Mouse (Mus musculus) embryonic fibroblast, embryonic 13.5 days (primary cell): ENCODE results near the gene Smpd1. TPM values are rescaled to one million over a fixed set of nuclear protein-coding genes. Genes with fewer than 3 reads are reported as not detected.
A peak's percentile ranks its signal among the peaks of the same experiment; 100 is the strongest.

Experiments
- H3K27ac ChIP-seq: 2 replicates; pipeline ENCODE4 v1.5.1; 2012; ENCODE audit warnings: low read length, control low read depth, inconsistent platforms; ENCODE audit not compliant: insufficient read depth
- H3K4me1 ChIP-seq: 2 replicates; pipeline ENCODE4 v1.6.1; 2011; ENCODE audit warnings: low read length; ENCODE audit not compliant: control insufficient read depth, insufficient read depth
- H3K4me3 ChIP-seq: 2 replicates; pipeline ENCODE4 v1.5.1; 2011; ENCODE audit warnings: mild to moderate bottlenecking, control low read depth, low read length; ENCODE audit not compliant: insufficient read depth
- CTCF ChIP-seq: IDR thresholded peaks from 2 replicates; pipeline ENCODE4 v1.5.1; 2011; ENCODE audit warnings: mild to moderate bottlenecking, control low read depth, low read length, moderate library complexity, borderline replicate concordance; ENCODE audit not compliant: insufficient read depth
- POLR2A ChIP-seq: IDR thresholded peaks from 2 replicates; pipeline ENCODE4 v1.6.1; 2011; ENCODE audit warnings: low read depth, mild to moderate bottlenecking, control low read depth, low read length, moderate library complexity
- polyA plus RNA-seq: library from polyadenylated mRNA; stranded (reverse); fragments of >200 nt; gene quantifications from 2 replicates; pipeline ENCODE4 v1.2.4, GENCODE M21; 2011; ENCODE audit warnings: low read depth; ENCODE audit not compliant: missing spikeins, insufficient read length

Gene Smpd1
- polyA plus RNA-seq, 1 experiment = 52.8 TPM

- Histone ChIP-seq H3K27ac (no peak overlapping the region), H3K4me3 (no peak overlapping the region), H3K4me1 (no peaks in the 10 kb centered on the region)
- TF ChIP-seq POLR2A (no peak), CTCF (no peak)
Measured at GRCm38 (mm10) chr7:105574537-105574936, 20.4 kb downstream of the Smpd1 start.

DNA sequence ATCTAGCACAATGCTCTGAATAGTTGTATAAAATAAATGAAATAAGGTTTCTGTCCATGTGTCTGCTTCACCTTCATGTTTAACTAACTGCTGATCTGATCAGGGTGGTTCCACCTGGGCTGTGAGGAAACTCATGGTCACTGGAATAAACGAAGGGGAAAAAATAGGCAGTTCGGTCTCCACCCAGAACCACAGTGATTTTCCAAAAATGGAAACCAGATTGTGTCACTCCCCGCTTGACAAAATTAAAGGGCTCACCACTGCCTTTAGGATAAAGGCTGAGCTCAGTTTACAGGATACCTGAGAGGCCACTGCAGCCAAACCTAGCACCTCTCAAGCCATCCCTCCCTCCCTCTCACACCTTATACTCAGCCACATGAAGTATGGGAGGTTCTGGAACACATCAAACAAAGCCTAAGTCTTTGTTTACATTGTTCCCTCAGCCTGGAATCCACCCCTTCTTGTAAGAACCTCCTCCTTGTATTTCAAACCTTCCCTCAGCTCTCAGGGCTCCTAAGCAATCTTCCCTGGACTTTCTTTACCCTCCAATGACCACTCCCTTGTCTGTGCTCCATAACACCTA is 22.1 kb downstream of the Smpd1 start:
- Histone ChIP-seq H3K4me3 (no peak overlapping the region), H3K4me1 (no peaks in the 10 kb centered on the region), H3K27ac (no peak overlapping the region)
- no peak for TF ChIP-seq POLR2A
- TF ChIP-seq CTCF = no peak

- Histone ChIP-seq H3K4me1 (no peaks in the 10 kb centered on the region), H3K4me3 (no peak overlapping the region), H3K27ac (no peak overlapping the region)
- TF ChIP-seq CTCF (no peak), POLR2A (no peak)
Measured at GRCm38 (mm10) chr7:105577377-105577871, 23.3 kb downstream of the Smpd1 start.

- H3K4me1 ChIP-seq = no peaks in the 10 kb centered on the region
- H3K4me3 ChIP-seq = no peak overlapping the region
- H3K27ac ChIP-seq = no peak overlapping the region
- TF ChIP-seq CTCF (no peak), POLR2A (no peak)
Measured at GRCm38 (mm10) chr7:105578481-105578880, 24.3 kb downstream of the Smpd1 start.

DNA sequence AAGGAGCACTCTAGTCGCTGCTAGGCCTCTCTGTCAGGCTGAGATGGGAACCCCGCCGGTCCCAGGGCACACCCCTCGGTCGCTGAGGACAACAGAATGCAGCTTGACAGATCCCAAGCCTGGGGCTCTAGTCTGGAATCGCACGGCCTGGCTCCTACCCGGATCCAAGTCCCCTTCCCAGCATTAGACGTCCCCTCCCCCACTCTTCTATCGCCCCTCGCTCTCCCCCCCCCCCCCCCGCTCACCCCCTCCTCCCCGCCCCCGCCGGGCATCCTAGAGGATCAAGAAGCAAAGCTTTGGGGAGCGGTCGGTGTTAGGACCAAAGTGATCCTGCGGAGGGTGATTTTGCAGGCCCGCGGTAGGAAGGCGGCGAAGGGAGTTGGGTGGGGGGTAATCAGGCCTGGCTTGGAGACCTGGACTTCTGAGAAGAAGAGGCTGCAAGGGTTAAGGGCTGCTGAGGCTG is 26.5 kb downstream of the Smpd1 start:
- no peaks in the 10 kb centered on the region for H3K4me1 ChIP-seq

GRCm38 (mm10) chr7:105581094-105581703 is 27.0 kb downstream of the Smpd1 start, which contains the start of gene Apbb1:
TSS of gene Apbb1 (minus strand) at chr7:105581653.
- TF ChIP-seq POLR2A (peak; percentile 57), CTCF (no peak)
- H3K4me3 ChIP-seq = peak within 1 kb of the TSS; percentile 71
- H3K27ac ChIP-seq = no peak within 1 kb of the TSS
- no peaks in the 10 kb centered on the region for H3K4me1 ChIP-seq

More for the DNA sequence above, 26.5 kb downstream of the Smpd1 start:
- Histone ChIP-seq H3K4me3 (peak overlapping the region; percentile 71), H3K27ac (no peak overlapping the region)
- TF ChIP-seq CTCF (no peak), POLR2A (no peak)

DNA sequence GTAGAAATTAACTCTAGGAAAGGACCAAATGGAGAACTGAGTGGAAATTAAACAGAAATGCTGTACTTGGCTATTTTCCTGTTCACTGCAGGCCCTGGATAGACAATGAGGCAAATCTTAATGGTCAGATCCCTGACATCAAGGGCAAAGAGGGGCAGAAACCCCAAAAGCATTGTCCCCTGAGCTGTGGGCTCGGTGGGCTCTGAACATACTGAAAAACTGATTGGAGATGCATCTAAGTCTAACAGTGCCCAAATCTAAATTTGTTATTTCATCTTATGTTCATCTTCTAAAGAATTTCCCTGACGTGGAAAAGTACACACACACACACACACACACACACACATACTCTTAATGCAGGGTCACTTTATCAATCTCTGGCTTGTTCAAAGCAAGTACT is 27.8 kb downstream of the Smpd1 start:
- no peaks in the 10 kb centered on the region for H3K4me1 ChIP-seq
- TF ChIP-seq POLR2A (no peak), CTCF (no peak)
- no peak overlapping the region for H3K27ac ChIP-seq
- no peak overlapping the region for H3K4me3 ChIP-seq

- Histone ChIP-seq H3K27ac (no peak overlapping the region), H3K4me1 (peaks cover 2% of the 10 kb centered on the region; the same call in 1 of the 2 replicates), H3K4me3 (no peak overlapping the region)
- no peak for TF ChIP-seq POLR2A
- no peak for TF ChIP-seq CTCF
Measured at GRCm38 (mm10) chr7:105588325-105588912, 34.3 kb downstream of the Smpd1 start.

- TF ChIP-seq CTCF (no peak), POLR2A (no peak)
- H3K4me1 ChIP-seq = peaks cover 2% of the 10 kb centered on the region; the same call in 1 of the 2 replicates
- H3K4me3 ChIP-seq = no peak overlapping the region
- no peak overlapping the region for H3K27ac ChIP-seq
Measured at GRCm38 (mm10) chr7:105590097-105590496, 35.9 kb downstream of the Smpd1 start.

GRCm38 (mm10) chr7:105602860-105603623 is 48.9 kb downstream of the Smpd1 start:
- no peak overlapping the region for H3K27ac ChIP-seq
- no peak overlapping the region for H3K4me3 ChIP-seq
- TF ChIP-seq CTCF = peak; percentile 70; the same call in 1 of the 2 replicates
- no peak for TF ChIP-seq POLR2A
- no peaks in the 10 kb centered on the region; the same call in 1 of the 2 replicates for H3K4me1 ChIP-seq

Other genes with a start within 250 kb of the Smpd1 start
- gene Olfr689, start 243.2 kb upstream of the Smpd1 start, polyA plus RNA-seq = not detected in 2 replicates
- not detected in 2 replicates for gene Olfr690, start 220.3 kb upstream of the Smpd1 start, polyA plus RNA-seq
- gene Olfr691, start 212.1 kb upstream of the Smpd1 start, polyA plus RNA-seq = not detected in 2 replicates
- not detected in 2 replicates for gene Olfr692, start 186.1 kb upstream of the Smpd1 start, polyA plus RNA-seq
- not detected in 2 replicates for gene Gm5901, start 179.3 kb upstream of the Smpd1 start, polyA plus RNA-seq
- 25.4 and 30.0 TPM in 2 replicates for gene Fam160a2, start 154.3 kb upstream of the Smpd1 start, polyA plus RNA-seq
- gene Cnga4, start 149.8 kb upstream of the Smpd1 start, polyA plus RNA-seq = not detected in 2 replicates
- gene Cckbr, start 128.6 kb upstream of the Smpd1 start, polyA plus RNA-seq = not detected in 2 replicates
- gene Cavin3, start 72.1 kb upstream of the Smpd1 start, polyA plus RNA-seq = 89.7 and 95.1 TPM in 2 replicates
- 10.9 and 11.2 TPM in 2 replicates for gene Apbb1, start 27.3 kb downstream of the Smpd1 start, polyA plus RNA-seq
- gene Hpx, start 45.8 kb downstream of the Smpd1 start, polyA plus RNA-seq = 1.3 TPM in 1 of 2 replicates, not detected in the other
- gene Trim3, start 79.2 kb downstream of the Smpd1 start, polyA plus RNA-seq = 54.7 and 60.8 TPM in 2 replicates
- 51.4 and 59.6 TPM in 2 replicates for gene Timm10b, start 85.7 kb downstream of the Smpd1 start, polyA plus RNA-seq
- 43.6 and 48.8 TPM in 2 replicates for gene Arfip2, start 86.1 kb downstream of the Smpd1 start, polyA plus RNA-seq
- gene Gm45799, start 86.2 kb downstream of the Smpd1 start, polyA plus RNA-seq = 25.5 and 27.1 TPM in 2 replicates
- 1.6 and 3.1 TPM in 2 replicates for gene Dnhd1, start 96.5 kb downstream of the Smpd1 start, polyA plus RNA-seq
- gene Ilk, start 182.2 kb downstream of the Smpd1 start, polyA plus RNA-seq = 295 and 379 TPM in 2 replicates
- 46.0 and 47.7 TPM in 2 replicates for gene Rrp8, start 183.0 kb downstream of the Smpd1 start, polyA plus RNA-seq
- 146 and 155 TPM in 2 replicates for gene Taf10, start 190.0 kb downstream of the Smpd1 start, polyA plus RNA-seq
- 200 and 265 TPM in 2 replicates for gene Tpp1, start 197.9 kb downstream of the Smpd1 start, polyA plus RNA-seq
- 12.8 and 28.6 TPM in 2 replicates for gene Dchs1, start 233.3 kb downstream of the Smpd1 start, polyA plus RNA-seq